Mouse (Mus musculus) neutrophil, adult 5-6 weeks (primary cell): ENCODE data around the gene Mpped1. TPM values are rescaled to one million over a fixed set of nuclear protein-coding genes. Genes with fewer than 3 reads are reported as not detected.

Experiments
- ATAC-seq: fragments of 151-379, 151-347 bp; 2 replicates; pipeline ENCODE4 v1.8.0; 2017; ENCODE audit warnings: mild to moderate bottlenecking, moderate TSS enrichment; ENCODE audit not compliant: insufficient number of reproducible peaks, poor library complexity, low FRiP score, severe bottlenecking; ENCODE audit errors: extremely low read depth
- total RNA-seq: library from RNA; stranded (forward); fragments of 200-1000 nt; gene quantifications from 2 replicates; pipeline ENCODE4 v1.2.3, GENCODE M21; 2017

Mpped1 gene
- total RNA-seq, 1 experiment from 2014 or later, result not detected

GRCm38 (mm10) chr15:83870936-83871335 lies 91.7 kb downstream of the Mpped1 start:
- no peak for ATAC-seq

DNA sequence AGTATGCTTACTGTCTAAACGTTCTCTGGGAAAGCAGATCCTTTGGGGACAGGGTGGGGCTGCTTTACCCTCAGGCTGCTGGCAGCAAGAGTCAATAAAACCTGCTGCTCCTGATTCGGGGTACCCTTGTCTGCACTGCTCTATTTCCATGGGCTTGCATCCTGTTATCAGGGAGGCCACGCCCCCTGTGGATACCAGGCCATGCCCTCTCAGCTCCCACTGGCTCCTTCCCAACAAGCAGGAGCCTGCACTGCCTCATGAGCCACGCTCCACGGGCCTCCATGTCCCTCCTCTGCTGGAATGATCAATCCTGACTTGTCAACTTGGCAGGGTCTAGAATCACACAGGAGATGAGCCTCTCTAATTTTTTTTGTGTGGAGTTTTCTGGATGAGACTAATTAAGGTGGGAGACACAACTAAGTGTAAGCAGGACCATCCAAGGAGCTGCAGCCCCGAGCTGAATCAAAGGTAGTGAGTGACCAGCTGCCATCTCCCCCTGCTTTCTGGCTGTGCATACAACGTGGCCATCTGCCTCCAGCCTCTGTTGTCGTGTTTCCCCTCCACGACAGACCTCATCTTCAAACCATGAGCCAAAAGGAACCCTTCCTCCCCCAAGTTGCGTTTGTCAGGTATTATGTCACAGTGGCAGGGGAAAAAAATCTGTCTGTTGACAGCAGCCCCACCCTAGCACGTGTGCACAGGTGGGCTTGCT lies 98.0 kb downstream of the Mpped1 start:
- ATAC-seq, result no peak

DNA sequence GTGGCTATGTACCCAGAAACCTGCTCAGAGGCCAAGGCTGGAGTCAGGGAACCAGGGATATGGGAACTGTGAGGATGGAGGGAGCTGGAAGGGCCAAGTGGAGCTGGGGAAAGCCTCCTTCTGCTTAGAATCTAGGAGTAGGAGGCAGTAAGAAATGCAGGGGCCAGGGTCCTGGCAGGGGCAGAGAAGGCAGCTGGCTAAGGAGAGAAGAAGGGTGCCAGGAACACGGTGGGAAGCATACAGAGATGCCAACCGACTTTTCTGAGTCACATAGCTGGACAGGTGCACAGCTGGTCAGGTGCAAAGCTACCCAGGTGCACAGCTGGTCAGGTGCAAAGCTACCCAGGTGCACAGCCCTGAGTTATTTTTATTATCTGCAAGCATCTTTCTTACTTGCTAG lies 98.6 kb downstream of the Mpped1 start:
- no peak for ATAC-seq

DNA sequence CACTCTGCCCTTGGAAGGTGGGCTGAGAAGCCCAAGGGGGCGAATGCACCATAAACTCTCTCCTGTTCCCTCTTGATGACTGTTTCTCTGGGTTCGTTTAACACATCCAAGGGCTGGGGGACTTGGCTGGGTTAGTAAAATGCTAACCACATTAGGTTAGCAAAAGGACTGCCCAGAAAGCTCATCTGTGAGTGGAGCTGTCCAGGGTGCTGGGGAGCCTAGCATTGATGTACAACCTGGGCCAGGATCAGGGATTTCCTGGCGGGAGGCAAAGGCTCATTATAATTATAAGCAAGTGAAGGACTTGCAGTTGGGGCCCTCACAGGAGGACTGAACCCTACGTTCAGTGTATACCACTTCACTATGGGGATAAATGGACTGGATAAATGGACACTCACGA lies 100.6 kb downstream of the Mpped1 start:
- no peak for ATAC-seq

GRCm38 (mm10) chr15:83883821-83884220 lies 104.6 kb downstream of the Mpped1 start:
- ATAC-seq, result no peak

- ATAC-seq, result no peak
Measured at GRCm38 (mm10) chr15:83884291-83884690, 105.0 kb downstream of the Mpped1 start.

DNA sequence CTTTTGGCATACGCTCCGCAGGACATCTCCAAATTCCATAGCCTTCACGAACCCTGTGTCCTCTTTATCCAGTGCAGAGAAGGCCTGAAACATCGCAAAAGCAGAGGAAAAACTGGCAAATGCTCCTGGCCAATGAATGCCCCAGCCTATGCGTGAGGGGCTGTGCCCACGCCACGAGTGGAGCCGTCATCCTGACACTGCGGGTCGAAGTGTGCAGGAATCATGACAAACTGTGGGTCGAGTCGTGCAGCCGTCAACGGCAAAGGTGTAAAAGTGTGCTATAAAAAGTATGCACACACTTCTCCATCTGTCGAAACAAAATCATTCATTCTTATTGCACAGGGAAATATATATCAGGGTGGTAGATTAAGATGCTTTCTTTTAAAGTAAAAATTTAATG lies 113.6 kb downstream of the Mpped1 start:
- ATAC-seq, result no peak

DNA sequence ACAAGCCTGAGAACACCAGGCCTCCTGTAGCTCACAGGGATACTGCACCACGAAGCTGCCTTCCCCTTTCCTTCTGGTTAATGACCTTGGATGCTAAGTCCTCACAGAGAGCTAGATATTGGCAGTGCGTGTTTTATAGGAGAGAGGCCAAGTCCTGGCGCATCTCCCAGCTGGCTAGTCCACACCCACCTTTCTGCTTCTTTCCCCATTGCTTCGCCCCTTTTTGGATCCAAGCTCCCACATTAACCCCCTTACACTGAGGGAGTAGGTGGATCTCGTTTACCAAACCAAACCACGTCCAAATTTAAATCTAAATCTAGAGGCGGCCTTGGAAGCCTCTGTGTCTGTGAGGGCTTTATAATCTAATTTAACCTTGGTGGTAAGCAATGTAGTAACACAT lies 115.0 kb downstream of the Mpped1 start:
- ATAC-seq, result no peak

DNA sequence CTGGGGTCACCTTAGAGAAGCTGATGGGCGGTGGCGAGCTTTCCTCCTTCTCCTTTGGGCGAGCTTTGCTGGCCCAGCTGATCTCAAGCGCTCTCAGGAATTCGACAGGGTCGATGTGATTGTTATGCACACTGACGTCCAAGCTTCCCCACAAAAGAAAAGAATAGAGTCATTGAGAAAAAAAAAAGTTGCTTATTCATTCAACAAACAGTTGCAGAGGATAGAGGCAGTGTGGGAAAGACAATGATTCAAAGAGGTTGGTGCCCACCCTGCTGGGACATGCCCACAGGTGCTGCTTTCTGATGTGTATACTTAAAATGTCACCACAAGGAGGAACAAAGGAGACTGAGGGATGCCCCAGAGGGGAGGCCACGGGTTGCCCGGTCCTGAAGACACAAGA lies 116.7 kb downstream of the Mpped1 start:
- no peak for ATAC-seq

GRCm38 (mm10) chr15:83897286-83897685 lies 118.0 kb downstream of the Mpped1 start:
- ATAC-seq, result no peak

DNA sequence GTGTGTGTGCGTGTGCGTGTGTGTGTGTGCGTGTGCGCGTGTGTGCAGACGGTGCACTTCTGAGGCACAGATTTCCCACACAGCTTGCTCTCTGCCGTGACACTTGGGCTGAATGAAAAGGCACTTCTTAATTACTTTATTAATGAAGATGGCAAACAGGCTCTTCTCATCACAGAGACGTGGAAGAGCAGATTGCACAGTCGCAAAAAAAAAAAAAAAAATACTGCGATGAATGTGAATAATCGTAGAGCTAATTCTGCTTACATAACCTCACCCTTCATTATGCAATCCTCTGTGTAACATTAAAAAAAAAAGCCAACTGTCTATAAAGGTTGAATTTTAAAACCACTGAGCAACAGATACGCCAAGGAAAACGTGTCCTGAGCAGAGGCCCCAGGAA lies 127.2 kb downstream of the Mpped1 start:
- ATAC-seq, result no peak

Other genes starting within 250 kb of the Mpped1 start
- gene Tspo, start 215.9 kb upstream of the Mpped1 start, total RNA-seq, result 60.5 and 62.7 TPM in 2 replicates
- 10.9 and 11.3 TPM in 2 replicates for gene Mcat, start 215.7 kb upstream of the Mpped1 start, total RNA-seq
- 2.2 and 4.5 TPM in 2 replicates for gene Ttll12, start 184.3 kb upstream of the Mpped1 start, total RNA-seq
- not detected in 2 replicates for gene Scube1, start 54.4 kb upstream of the Mpped1 start, total RNA-seq